Mouse (Mus musculus) stomach, embryonic 14.5 days (tissue): Measurements from ENCODE around the gene Car7. TPM values are rescaled to one million over a fixed set of nuclear protein-coding genes. Genes with fewer than 3 reads are reported as not detected.
A peak's percentile ranks its signal among the peaks of the same experiment; 100 is the strongest.

Experiments used
- ATAC-seq: fragments of 200-750 bp; cut with Nextera tagmentation; 2 replicates; pipeline ENCODE4 v1.8.0; 2017; ENCODE audit warnings: low read depth, moderate TSS enrichment; ENCODE audit not compliant: insufficient number of reproducible peaks, insufficient read depth, low FRiP score
- H3K27ac ChIP-seq: fragments of 300-500 bp; sonication (generic); 2 replicates; pipeline ENCODE4 v1.5.1; 2014; ENCODE audit warnings: mild to moderate bottlenecking, low read length, moderate library complexity, mixed read lengths
- H3K27me3 ChIP-seq: fragments of 300-500 bp; sonication (generic); 2 replicates; pipeline ENCODE4 v1.6.1; 2014; ENCODE audit warnings: low read length, control low read depth, mixed read lengths; ENCODE audit not compliant: control insufficient read depth, insufficient read depth
- H3K36me3 ChIP-seq: fragments of 300-500 bp; sonication (generic); 2 replicates; pipeline ENCODE4 v1.6.1; 2014; ENCODE audit warnings: mild to moderate bottlenecking, control low read depth, low read length, moderate library complexity, mixed read lengths; ENCODE audit not compliant: control insufficient read depth, insufficient read depth
- H3K4me1 ChIP-seq: fragments of 300-500 bp; sonication (generic); 2 replicates; pipeline ENCODE4 v1.6.1; 2014; ENCODE audit warnings: low read length, control low read depth, mixed read lengths; ENCODE audit not compliant: control insufficient read depth, insufficient read depth
- H3K4me2 ChIP-seq: fragments of 300-500 bp; sonication (generic); replicated peaks from 2 replicates; pipeline ENCODE4 v1.6.1; 2014; ENCODE audit warnings: low read depth, low read length, control low read depth
- H3K4me3 ChIP-seq: fragments of 300-500 bp; sonication (generic); 2 replicates; pipeline ENCODE4 v1.5.1; 2014; ENCODE audit warnings: low read depth, low read length, control low read depth
- H3K9ac ChIP-seq: fragments of 300-500 bp; sonication (generic); replicated peaks from 2 replicates; pipeline ENCODE4 v1.6.1; 2014; ENCODE audit warnings: low read depth, mild to moderate bottlenecking, control low read depth, low read length, moderate library complexity, mixed read lengths
- H3K9me3 ChIP-seq: fragments of 300-500 bp; sonication (generic); 2 replicates; pipeline ENCODE4 v1.6.1; 2016; ENCODE audit warnings: low read depth, low read length, control low read depth; ENCODE audit not compliant: control insufficient read depth
- WGBS: fragments of 180-500 bp; shearing (Covaris S2); extraction: QIAGEN DNeasy Blood & Tissue Kit; methylation state at CpG from one replicate; pipeline ENCODE4 v1.1.7; 2014; 5-methylcytosine and 5-hydroxymethylcytosine counted together
- polyA plus RNA-seq: library from polyadenylated mRNA; unstranded; fragments of >200 nt; fragmentation: Nextera tagmentation; extraction: Ambion mirVana; gene quantifications from 2 replicates; pipeline ENCODE4 v1.2.1, GENCODE M21; 2014

The Car7 gene
- polyA plus RNA-seq, 1 experiment from 2014 or later, result 1.6 TPM

GRCm38 (mm10) chr8:104555191-104555590 lies 20.7 kb downstream of the Car7 start:
- H3K9me3 ChIP-seq, result no peaks in the 10 kb centered on the region
- no peaks in the 10 kb centered on the region for H3K4me1 ChIP-seq
- H3K27ac ChIP-seq, result no peak overlapping the region
- H3K9ac ChIP-seq, result no peak overlapping the region
- H3K4me3 ChIP-seq, result no peak overlapping the region
- H3K4me2 ChIP-seq, result no peak overlapping the region
- no peaks in the 10 kb centered on the region for H3K36me3 ChIP-seq
- 88% methylated on average over 4 of the region's 4 CpGs for WGBS
- no peak for ATAC-seq
- no peaks in the 10 kb centered on the region for H3K27me3 ChIP-seq

GRCm38 (mm10) chr8:104557226-104557625 lies 22.7 kb downstream of the Car7 start:
- H3K4me1 ChIP-seq, result no peaks in the 10 kb centered on the region
- no peaks in the 10 kb centered on the region for H3K9me3 ChIP-seq
- no peak overlapping the region for H3K27ac ChIP-seq
- no peak overlapping the region for H3K4me2 ChIP-seq
- no peaks in the 10 kb centered on the region for H3K27me3 ChIP-seq
- H3K9ac ChIP-seq, result no peak overlapping the region
- WGBS, result 49% methylated on average over 7 of the region's 7 CpGs
- H3K4me3 ChIP-seq, result no peak overlapping the region
- H3K36me3 ChIP-seq, result no peaks in the 10 kb centered on the region
- no peak for ATAC-seq

- Histone ChIP-seq H3K27me3 (no peaks in the 10 kb centered on the region), H3K4me2 (no peak overlapping the region), H3K4me3 (no peak overlapping the region), H3K9me3 (no peaks in the 10 kb centered on the region), H3K36me3 (no peaks in the 10 kb centered on the region), H3K27ac (no peak overlapping the region), H3K4me1 (no peaks in the 10 kb centered on the region), H3K9ac (no peak overlapping the region)
- no peak for ATAC-seq
Observed at GRCm38 (mm10) chr8:104560731-104561130, 26.2 kb downstream of the Car7 start.

DNA sequence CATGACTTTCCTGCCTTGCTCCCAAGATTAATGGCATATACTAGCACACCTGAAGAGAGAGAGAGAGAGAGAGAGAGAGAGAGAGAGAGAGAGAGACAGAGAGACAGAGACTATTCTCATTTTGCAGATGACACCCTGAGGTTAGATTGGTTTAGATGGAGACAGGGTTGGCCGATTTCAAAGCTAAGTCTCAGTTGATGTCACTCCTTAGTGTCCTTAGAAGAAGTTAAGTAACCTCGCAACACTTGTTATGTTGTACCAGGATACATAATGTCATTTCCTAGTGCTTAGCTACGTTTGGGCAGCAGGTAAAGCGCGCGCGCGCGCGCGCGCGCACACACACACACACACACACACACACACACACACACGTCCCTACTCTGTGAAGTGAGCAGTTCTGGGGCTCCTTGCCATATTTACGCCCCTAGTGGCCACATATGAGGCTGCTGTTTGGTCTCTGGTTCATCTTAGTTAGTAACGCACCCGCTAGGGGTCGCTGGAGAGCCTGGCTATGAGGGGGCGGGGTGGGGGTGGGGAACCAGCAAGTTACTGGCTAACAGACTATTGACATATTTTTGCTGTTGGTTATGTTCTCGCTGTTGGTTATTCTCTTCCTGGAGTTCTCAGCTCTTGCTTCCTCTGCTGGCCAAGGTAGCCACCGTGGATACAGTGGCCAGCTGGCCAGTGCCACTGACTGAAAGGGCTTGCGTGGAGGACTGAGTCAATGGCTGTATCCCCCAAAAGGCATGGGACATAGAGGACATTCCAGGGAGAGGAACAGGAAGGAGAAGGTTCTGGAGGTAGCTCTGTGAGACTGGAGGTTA lies 30.4 kb downstream of the Car7 start:
- no peaks in the 10 kb centered on the region for H3K4me1 ChIP-seq
- H3K9me3 ChIP-seq, result no peaks in the 10 kb centered on the region
- peak overlapping the region; percentile 12; the same call in 1 of the 2 replicates for H3K4me2 ChIP-seq
- no peaks in the 10 kb centered on the region for H3K27me3 ChIP-seq
- H3K9ac ChIP-seq, result no peak overlapping the region
- H3K27ac ChIP-seq, result no peak overlapping the region
- H3K36me3 ChIP-seq, result no peaks in the 10 kb centered on the region
- H3K4me3 ChIP-seq, result no peak overlapping the region
- 22% methylated on average over 22 of the region's 22 CpGs for WGBS
- ATAC-seq, result peak; percentile 82

DNA sequence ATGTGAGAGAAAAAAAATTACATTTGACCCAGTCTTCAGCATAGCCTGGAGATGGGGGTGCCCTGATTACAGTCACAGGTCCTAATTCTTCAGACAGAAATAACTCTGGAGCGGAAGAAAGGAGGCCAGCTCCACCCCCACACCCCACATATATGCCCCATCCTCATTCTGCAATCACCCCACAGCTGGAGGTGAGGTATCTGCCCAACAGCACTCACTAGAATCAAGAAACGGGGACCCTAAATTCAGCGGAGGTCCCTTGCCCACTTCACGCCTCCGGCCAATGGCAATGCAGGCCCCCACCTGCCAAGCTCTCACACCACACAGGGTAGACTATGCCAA lies 30.9 kb downstream of the Car7 start:
- no peak overlapping the region for H3K4me3 ChIP-seq
- H3K36me3 ChIP-seq, result no peaks in the 10 kb centered on the region
- H3K4me1 ChIP-seq, result no peaks in the 10 kb centered on the region
- WGBS, result 97% methylated on average over 5 of the region's 5 CpGs
- no peak overlapping the region for H3K4me2 ChIP-seq
- no peak overlapping the region for H3K27ac ChIP-seq
- H3K27me3 ChIP-seq, result no peaks in the 10 kb centered on the region
- ATAC-seq, result no peak
- no peaks in the 10 kb centered on the region for H3K9me3 ChIP-seq
- no peak overlapping the region for H3K9ac ChIP-seq

DNA sequence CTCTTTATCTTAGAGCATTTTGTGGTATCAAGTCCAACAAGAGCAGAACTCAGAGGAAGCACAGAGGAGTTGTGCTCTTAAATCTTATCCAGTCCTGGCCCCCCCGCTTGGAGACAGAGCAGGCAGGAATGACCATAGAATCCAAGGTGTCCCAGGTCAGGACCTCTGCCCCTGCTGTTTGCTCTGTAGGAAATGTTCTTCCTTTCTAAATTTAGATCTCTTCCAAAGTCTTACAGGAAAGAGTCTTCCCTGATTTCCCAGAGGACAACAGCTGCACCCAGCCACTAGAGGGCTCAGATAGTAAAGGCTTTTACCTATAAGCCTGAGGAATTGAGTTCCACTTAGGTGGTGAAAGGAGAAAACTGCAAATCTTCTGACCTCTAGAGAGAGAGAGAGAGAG lies 35.1 kb downstream of the Car7 start:
- H3K36me3 ChIP-seq, result no peaks in the 10 kb centered on the region
- no peak for ATAC-seq

DNA sequence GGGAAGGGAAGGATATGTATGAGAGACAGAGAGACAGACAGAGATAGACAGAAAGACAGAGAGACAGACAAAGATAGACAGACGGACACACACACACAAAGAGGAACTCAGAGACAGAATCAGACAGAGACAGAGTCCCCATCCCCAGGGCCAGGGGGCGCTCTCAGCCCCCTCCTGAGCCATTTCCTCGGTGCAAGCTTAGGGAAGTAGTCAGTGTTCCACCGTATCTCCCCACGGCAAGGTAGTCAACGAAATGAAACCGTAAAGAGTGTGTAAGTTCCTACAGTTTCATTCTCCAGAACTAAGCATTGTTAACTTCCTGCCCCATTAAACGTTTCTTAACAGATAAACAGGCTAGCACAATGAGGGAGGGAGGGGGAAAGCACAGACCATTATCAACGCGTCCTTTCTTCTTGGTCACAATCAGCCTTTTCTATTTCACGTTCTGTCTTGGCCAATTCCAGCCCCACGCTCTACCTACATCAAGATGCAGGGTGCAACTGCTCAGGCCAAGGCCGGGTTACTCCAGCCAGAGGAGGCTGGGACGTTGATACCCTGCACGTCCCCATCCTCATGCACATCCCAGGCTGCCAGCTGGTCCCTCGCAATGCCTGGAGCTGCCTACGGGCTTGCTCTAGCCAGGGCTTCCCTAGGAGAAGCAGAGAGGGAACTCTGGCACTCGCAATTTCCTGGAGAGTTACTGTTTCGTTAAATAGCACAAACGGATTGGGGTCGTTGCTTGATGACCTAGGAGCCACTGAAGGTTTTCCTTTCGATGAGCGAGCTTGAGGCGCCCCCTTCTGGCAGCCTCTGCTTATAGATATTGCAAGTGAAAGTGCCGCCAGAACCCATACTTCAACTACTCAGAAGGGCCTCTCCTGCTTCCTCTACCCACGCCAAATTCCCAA lies 36.2 kb downstream of the Car7 start:
- no peak overlapping the region for H3K9ac ChIP-seq
- ATAC-seq, result peak; percentile 43; the same call in 1 of the 2 replicates
- no peaks in the 10 kb centered on the region for H3K4me1 ChIP-seq
- no peak overlapping the region for H3K27ac ChIP-seq
- 9% methylated on average over 26 of the region's 26 CpGs for WGBS
- H3K9me3 ChIP-seq, result no peaks in the 10 kb centered on the region
- peak overlapping the region; percentile 31 for H3K4me3 ChIP-seq
- H3K4me2 ChIP-seq, result peak overlapping the region; percentile 80
- H3K36me3 ChIP-seq, result no peaks in the 10 kb centered on the region
- H3K27me3 ChIP-seq, result no peaks in the 10 kb centered on the region

More for the DNA sequence above, 35.1 kb downstream of the Car7 start:
- no peak overlapping the region for H3K4me2 ChIP-seq
- WGBS, result 23% methylated on average over 1 of the region's 1 CpGs
- H3K9me3 ChIP-seq, result no peaks in the 10 kb centered on the region
- no peaks in the 10 kb centered on the region for H3K4me1 ChIP-seq
- no peaks in the 10 kb centered on the region for H3K27me3 ChIP-seq
- H3K27ac ChIP-seq, result no peak overlapping the region
- no peak overlapping the region for H3K4me3 ChIP-seq
- H3K9ac ChIP-seq, result no peak overlapping the region

DNA sequence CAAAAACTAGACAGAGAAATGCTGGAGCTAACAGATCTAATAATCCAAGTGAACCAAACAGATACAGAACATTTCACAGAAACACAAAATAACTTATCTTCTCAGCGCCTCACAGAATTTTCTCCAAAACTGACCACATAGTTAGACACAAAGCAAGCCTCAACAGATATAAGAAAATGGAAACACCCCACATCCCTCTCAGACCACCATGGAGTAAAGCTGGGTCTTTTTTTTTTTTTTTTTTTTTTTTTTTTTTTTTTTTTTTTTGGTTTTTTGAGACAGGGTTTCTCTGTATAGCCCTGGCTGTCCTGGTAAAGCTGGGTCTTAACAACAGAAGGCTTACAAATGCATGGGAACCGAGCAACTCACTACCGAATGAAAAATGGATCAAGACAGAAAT lies 42.3 kb downstream of the Car7 start:
- no peak overlapping the region for H3K9ac ChIP-seq
- no peaks in the 10 kb centered on the region for H3K36me3 ChIP-seq
- no peaks in the 10 kb centered on the region for H3K27me3 ChIP-seq
- WGBS, result 88% methylated on average over 3 of the region's 3 CpGs
- no peak overlapping the region for H3K4me3 ChIP-seq
- ATAC-seq, result no peak
- no peaks in the 10 kb centered on the region for H3K9me3 ChIP-seq
- H3K4me1 ChIP-seq, result no peaks in the 10 kb centered on the region
- no peak overlapping the region for H3K27ac ChIP-seq
- H3K4me2 ChIP-seq, result no peak overlapping the region
